Mouse (Mus musculus): Measurements from ENCODE around the gene Ccdc40.

GRCm38 (mm10) chr11:119264413-119264812 lies 36.0 kb downstream of the Ccdc40 start:
- TF ChIP-seq POLR2A (IDR thresholded peaks at IDR 0.05; ENCODE audit: low read depth, low read length) = no peak
- no peak for TF ChIP-seq CTCF (IDR thresholded peaks at IDR 0.05; ENCODE audit: borderline replicate concordance, insufficient read depth, low read length)
